Mouse (Mus musculus) kidney, postnatal 0 days (tissue): ENCODE results near the gene Slc5a6. TPM values are rescaled to one million over a fixed set of nuclear protein-coding genes. Genes with fewer than 3 reads are reported as not detected.
"Not testable (repeated sequence)": the region's sequence is repeated elsewhere in the genome, so short reads cannot be mapped to it uniquely, and the experiment has no call there.

Experiments
- ATAC-seq: fragments of 200-750 bp; cut with Nextera tagmentation; replicated peaks from 2 replicates; pipeline ENCODE4 v1.8.0; 2017; ENCODE audit warnings: low read depth, moderate number of reproducible peaks, moderate TSS enrichment, moderate library complexity; ENCODE audit not compliant: low FRiP score
- DNase-seq: peaks from one replicate; pipeline ENCODE4 v3.0.0-alpha.2; 2016; ENCODE audit warnings: low spot score
- H3K27ac ChIP-seq: fragments of 300-500 bp; sonication (generic); 2 replicates; pipeline ENCODE4 v1.5.1; 2014; ENCODE audit warnings: mild to moderate bottlenecking
- H3K27me3 ChIP-seq: fragments of 300-500 bp; sonication (generic); 2 replicates; pipeline ENCODE4 v1.6.1; 2014; ENCODE audit warnings: low read length, mixed read lengths; ENCODE audit not compliant: insufficient read depth
- H3K36me3 ChIP-seq: fragments of 300-500 bp; sonication (generic); 2 replicates; pipeline ENCODE4 v1.6.1; 2014; ENCODE audit warnings: low read length, mixed read lengths; ENCODE audit not compliant: insufficient read depth
- H3K4me1 ChIP-seq: fragments of 300-500 bp; sonication (generic); replicated peaks from 2 replicates; pipeline ENCODE4 v1.6.1; 2014; ENCODE audit warnings: antibody characterized with exemption, low read length, mixed read lengths; ENCODE audit not compliant: insufficient read depth
- H3K4me2 ChIP-seq: fragments of 300-500 bp; sonication (generic); 2 replicates; pipeline ENCODE4 v1.6.1; 2014; ENCODE audit warnings: mild to moderate bottlenecking, low read length, moderate library complexity, mixed read lengths
- H3K4me3 ChIP-seq: fragments of 300-500 bp; sonication (generic); replicated peaks from 2 replicates; pipeline ENCODE4 v1.5.1; 2014; ENCODE audit warnings: low read depth, low read length
- H3K9ac ChIP-seq: fragments of 300-500 bp; sonication (generic); 2 replicates; pipeline ENCODE4 v1.6.1; 2014; ENCODE audit warnings: low read depth, low read length
- H3K9me3 ChIP-seq: fragments of 300-500 bp; sonication (generic); replicated peaks from 2 replicates; pipeline ENCODE4 v1.6.1; 2016; ENCODE audit warnings: low read length, inconsistent platforms, mixed read lengths
- CTCF ChIP-seq: IDR thresholded peaks from 2 replicates; pipeline ENCODE4 v1.5.1; 2016; ENCODE audit warnings: antibody characterized with exemption, low read depth, mild to moderate bottlenecking, moderate library complexity
- WGBS: fragments of 180-500 bp; shearing (Covaris S2); extraction: QIAGEN DNeasy Blood & Tissue Kit; methylation state at CpG from one replicate; pipeline ENCODE4 v1.1.7; 2014; 5-methylcytosine and 5-hydroxymethylcytosine counted together
- polyA plus RNA-seq: library from polyadenylated mRNA; unstranded; fragments of >200 nt; fragmentation: Nextera tagmentation; extraction: Ambion mirVana; gene quantifications from 2 replicates; pipeline ENCODE4 v1.2.1, GENCODE M21; 2015

Gene Slc5a6
- polyA plus RNA-seq, 1 experiment from 2014 or later = 13.4 TPM

- H3K4me1 ChIP-seq = no peaks in the 10 kb centered on the region
- DNase-seq = no peak
- H3K27me3 ChIP-seq = no peaks in the 10 kb centered on the region
- no peak for ATAC-seq
- H3K4me3 ChIP-seq = no peak overlapping the region
- no peak overlapping the region for H3K4me2 ChIP-seq
- no peaks in the 10 kb centered on the region for H3K9me3 ChIP-seq
- TF ChIP-seq CTCF = no peak
- no peak overlapping the region for H3K9ac ChIP-seq
- 97% methylated on average over 11 of the region's 11 CpGs for WGBS
- H3K27ac ChIP-seq = no peak overlapping the region
- H3K36me3 ChIP-seq = peaks cover 65% of the 10 kb centered on the region
Observed at GRCm38 (mm10) chr5:31071821-31072220, 23.1 kb upstream of the Slc5a6 start.

- no peak overlapping the region for H3K27ac ChIP-seq
- WGBS = 76% methylated on average over 2 of the region's 2 CpGs
- H3K36me3 ChIP-seq = peaks cover 69% of the 10 kb centered on the region
- no peaks in the 10 kb centered on the region for H3K27me3 ChIP-seq
- DNase-seq (no peak), ATAC-seq (no peak)
- no peak overlapping the region for H3K4me3 ChIP-seq
- no peak overlapping the region for H3K9ac ChIP-seq
- H3K9me3 ChIP-seq = no peaks in the 10 kb centered on the region
- H3K4me2 ChIP-seq = no peak overlapping the region
- H3K4me1 ChIP-seq = no peaks in the 10 kb centered on the region
- TF ChIP-seq CTCF = no peak
Observed at GRCm38 (mm10) chr5:31071059-31071458, 22.3 kb upstream of the Slc5a6 start.

GRCm38 (mm10) chr5:31069810-31070209, 21.1 kb upstream of the Slc5a6 start:
- Histone ChIP-seq H3K4me1 (no peaks in the 10 kb centered on the region), H3K9ac (no peak overlapping the region), H3K9me3 (no peaks in the 10 kb centered on the region), H3K4me3 (no peak overlapping the region), H3K36me3 (peaks cover 72% of the 10 kb centered on the region), H3K4me2 (no peak overlapping the region), H3K27ac (no peak overlapping the region), H3K27me3 (no peaks in the 10 kb centered on the region)
- 97% methylated on average over 3 of the region's 3 CpGs for WGBS
- DNase-seq = no peak
- no peak for TF ChIP-seq CTCF
- no peak for ATAC-seq

GRCm38 (mm10) chr5:31055216-31056140, 6.8 kb upstream of the Slc5a6 start:
- DNase-seq (peak; percentile 18), ATAC-seq (peak; percentile 55; the same call in 1 of the 2 replicates)
- Histone ChIP-seq H3K27me3 (no peaks in the 10 kb centered on the region), H3K4me2 (peak overlapping the region; percentile 83), H3K4me1 (peaks cover 9% of the 10 kb centered on the region; the same call in 1 of the 2 replicates), H3K4me3 (peak overlapping the region; percentile 51), H3K36me3 (peaks cover 21% of the 10 kb centered on the region), H3K27ac (peak overlapping the region; percentile 43; the same call in 1 of the 2 replicates), H3K9me3 (no peaks in the 10 kb centered on the region), H3K9ac (peak overlapping the region; percentile 66)
- 14% methylated on average over 19 of the region's 19 CpGs for WGBS
- TF ChIP-seq CTCF = no peak

- peaks cover 9% of the 10 kb centered on the region; the same call in 1 of the 2 replicates for H3K4me1 ChIP-seq
- H3K9me3 ChIP-seq = no peaks in the 10 kb centered on the region
- DNase-seq (peak; percentile 95), ATAC-seq (peak; percentile 96)
- H3K27ac ChIP-seq = peak within 1 kb of the TSS; percentile 43; the same call in 1 of the 2 replicates
- H3K4me3 ChIP-seq = peak within 1 kb of the TSS; percentile 51
- under 1% methylated on average over 63 of the region's 64 CpGs for WGBS
- no peaks in the 10 kb centered on the region for H3K27me3 ChIP-seq
- TF ChIP-seq CTCF = peak; percentile 30
- H3K9ac ChIP-seq = peak within 1 kb of the TSS; percentile 66
- peak within 1 kb of the TSS; percentile 83 for H3K4me2 ChIP-seq
- peaks cover 12% of the 10 kb centered on the region; the same call in 1 of the 2 replicates for H3K36me3 ChIP-seq
Observed at GRCm38 (mm10) chr5:31054261-31055215, 5.8 kb upstream of the Slc5a6 start, which contains the start of gene Cad. TSS of gene Cad (plus strand) at chr5:31054780.

- H3K36me3 ChIP-seq, H3K9me3 ChIP-seq, DNase-seq, H3K4me1 ChIP-seq, H3K9ac ChIP-seq, H3K27me3 ChIP-seq, ATAC-seq: not testable (repeated sequence)
- 63% methylated on average over 4 of the region's 4 CpGs for WGBS
- H3K4me3 ChIP-seq = 0 out of 2 replicates have a peak overlapping the region, but pooled peaks have one; percentile 51
- H3K4me2 ChIP-seq = peak overlapping the region; percentile 83
- H3K27ac ChIP-seq = 0 out of 2 replicates have a peak overlapping the region, but pooled peaks have one; percentile 19
Observed at GRCm38 (mm10) chr5:31053728-31054127, 5.0 kb upstream of the Slc5a6 start.
